Mouse (Mus musculus) ES-E14 (cell line): ENCODE data around the gene Gtf2ird2. TPM values are rescaled to one million over a fixed set of nuclear protein-coding genes. Genes with fewer than 3 reads are reported as not detected.

Experiments
- DNase-seq: peaks from one replicate; pipeline ENCODE4 v3.0.0-alpha.2; 2013; ENCODE audit warnings: low read depth, low spot score
- H3K27ac ChIP-seq: 2 replicates; pipeline ENCODE4 v1.5.1; 2012; ENCODE audit warnings: low read depth, mild to moderate bottlenecking, low read length, moderate library complexity, mixed read lengths; ENCODE audit not compliant: poor library complexity, insufficient read depth, severe bottlenecking
- H3K36me3 ChIP-seq: 2 replicates; pipeline ENCODE4 v1.6.1; 2012; ENCODE audit warnings: mild to moderate bottlenecking, low read length, moderate library complexity, mixed read lengths; ENCODE audit not compliant: control insufficient read depth, poor library complexity, insufficient read depth, severe bottlenecking
- H3K4me1 ChIP-seq, 2 experiments: fragments of 150-350 bp in 1 of 2; sonication (generic) in 1 of 2; 2 replicates each; pipeline ENCODE4 v1.6.1; 2012; ENCODE audit warnings: low read length in 2 of 2, mild to moderate bottlenecking in 1 of 2, mixed read lengths in 1 of 2; ENCODE audit not compliant: control insufficient read depth in 2 of 2, insufficient read depth in 2 of 2, poor library complexity in 1 of 2
- H3K4me3 ChIP-seq, 2 experiments: fragments of 150-350 bp in 1 of 2; sonication (generic) in 1 of 2; 2 replicates each; pipeline ENCODE4 v1.5.1; 2012; ENCODE audit warnings: low read length in 2 of 2, low read depth in 1 of 2, mild to moderate bottlenecking in 1 of 2, mixed read lengths in 1 of 2; ENCODE audit not compliant: insufficient read depth in 1 of 2, poor library complexity in 1 of 2, severe bottlenecking in 1 of 2
- H3K9ac ChIP-seq: 2 replicates; pipeline ENCODE4 v1.6.1; 2012; ENCODE audit warnings: low read depth, mild to moderate bottlenecking, low read length, mixed read lengths; ENCODE audit not compliant: poor library complexity, insufficient read depth, severe bottlenecking
- H3K9me3 ChIP-seq: fragments of 150-350 bp; sonication (generic); 2 replicates; pipeline ENCODE4 v1.6.1; 2012; ENCODE audit warnings: low read depth, mild to moderate bottlenecking, low read length; ENCODE audit not compliant: control insufficient read depth, insufficient read depth
- CHD2 ChIP-seq: IDR thresholded peaks from 2 replicates; pipeline ENCODE4 v1.6.1; 2014; ENCODE audit warnings: mild to moderate bottlenecking, low read depth, low read length, inconsistent platforms
- HCFC1 ChIP-seq: IDR thresholded peaks from 2 replicates; pipeline ENCODE4 v1.6.1; 2012; ENCODE audit warnings: low read length, inconsistent platforms, borderline replicate concordance; ENCODE audit not compliant: insufficient read depth
- MAFK ChIP-seq: IDR thresholded peaks from 2 replicates; pipeline ENCODE4 v1.6.1; 2014; ENCODE audit warnings: mild to moderate bottlenecking, low read depth, low read length, inconsistent platforms; ENCODE audit not compliant: insufficient read depth
- ZC3H11A ChIP-seq: IDR thresholded peaks from 2 replicates; pipeline ENCODE4 v1.6.1; 2012; ENCODE audit warnings: low read depth, mild to moderate bottlenecking, inconsistent platforms, low read length, borderline replicate concordance
- ZNF384 ChIP-seq: IDR thresholded peaks from 2 replicates; pipeline ENCODE4 v1.6.1; 2012; ENCODE audit warnings: low read depth, low read length, inconsistent platforms
- in situ Hi-C, 2 experiments: fragments of 600-800 bp; cut with MboI; formaldehyde crosslinking; loops; one replicate each; pipeline ENCODE4 v1.15.1; 2025; ENCODE audit warnings: low sequenced_read_pairs in 2 of 2, inconsistent platforms in 1 of 2; ENCODE audit not compliant: unreplicated experiment in 2 of 2
- total RNA-seq: library from RNA; depleted of rRNA; stranded (reverse); fragments of 300-350 nt; gene quantifications from 2 replicates; pipeline ENCODE4 v1.2.3, GENCODE M21; 2012

Gene Gtf2ird2
- total RNA-seq, 1 experiment = 2.3 TPM

- H3K4me1 ChIP-seq = no peaks in the 10 kb centered on the region
- TF ChIP-seq HCFC1 (no peak), ZC3H11A (no peak), ZNF384 (no peak), CHD2 (no peak), MAFK (no peak)
- DNase-seq = no peak
- H3K9me3 ChIP-seq = no peaks in the 10 kb centered on the region
- no peak overlapping the region for H3K27ac ChIP-seq
- no peak overlapping the region for H3K4me3 ChIP-seq
- no peaks in the 10 kb centered on the region for H3K36me3 ChIP-seq
- in situ Hi-C loops = no loop called here
- no peak overlapping the region for H3K9ac ChIP-seq
Measured at GRCm38 (mm10) chr5:134214021-134214806, 30.4 kb downstream of the Gtf2ird2 start.

DNA sequence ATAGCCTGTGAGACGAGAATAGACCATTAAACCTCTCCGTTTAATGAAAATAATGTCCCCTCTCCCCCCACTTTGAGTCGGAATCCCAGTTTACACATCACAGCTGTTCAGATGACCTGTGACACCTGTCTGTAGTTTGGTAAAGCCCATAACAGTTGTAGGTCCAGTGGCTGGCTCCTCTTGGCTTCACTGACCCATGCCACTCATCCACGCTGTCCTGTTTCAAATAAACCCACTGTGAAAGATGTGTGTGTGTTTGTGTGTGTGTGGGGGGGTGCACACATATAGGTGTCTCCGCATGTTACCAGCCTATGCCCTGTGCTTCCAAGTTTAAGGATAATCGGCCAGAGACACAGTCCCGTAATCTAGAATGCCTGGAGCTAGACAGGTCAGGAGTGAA is 34.1 kb downstream of the Gtf2ird2 start:
- TF ChIP-seq HCFC1 (no peak), ZNF384 (no peak), CHD2 (no peak), ZC3H11A (no peak), MAFK (no peak)
- no peaks in the 10 kb centered on the region for H3K36me3 ChIP-seq
- no peak overlapping the region for H3K9ac ChIP-seq
- no peak for DNase-seq
- H3K27ac ChIP-seq = no peak overlapping the region
- in situ Hi-C loops = no loop called here
- H3K4me3 ChIP-seq = no peak overlapping the region
- H3K9me3 ChIP-seq = no peaks in the 10 kb centered on the region
- H3K4me1 ChIP-seq = peaks cover 0 to 7% of the 10 kb centered on the region in 2 experiments; a peak in 1 of 4 replicates

DNA sequence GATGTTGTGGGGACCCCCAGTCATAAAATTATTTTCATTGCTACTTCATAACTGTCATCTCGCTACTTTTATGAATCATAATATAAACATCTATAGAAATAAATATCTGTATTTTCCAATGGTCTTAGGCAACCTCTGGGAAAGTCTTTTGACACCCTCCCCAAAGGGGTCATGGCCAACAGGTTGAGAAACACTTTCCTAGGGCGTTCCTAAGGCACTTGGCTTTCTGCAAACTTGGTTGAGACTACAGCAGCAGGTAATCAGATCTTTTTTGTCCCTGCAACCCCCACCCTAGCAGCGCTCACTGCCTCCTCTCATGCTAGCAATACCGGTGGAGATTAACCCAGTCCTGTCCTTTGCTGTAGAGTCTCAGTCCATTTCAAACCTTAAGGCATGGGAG is 37.5 kb downstream of the Gtf2ird2 start:
- Histone ChIP-seq H3K27ac (no peak overlapping the region), H3K4me3 (peak overlapping the region; percentile 29 to 54; a peak in 2 of 4 replicates), H3K9ac (no peak overlapping the region), H3K4me1 (peaks cover 0 to 15% of the 10 kb centered on the region in 2 experiments; a peak in 2 of 4 replicates), H3K36me3 (no peaks in the 10 kb centered on the region), H3K9me3 (no peaks in the 10 kb centered on the region)
- TF ChIP-seq MAFK (no peak), CHD2 (no peak), ZC3H11A (no peak), HCFC1 (no peak), ZNF384 (no peak)
- in situ Hi-C loops = no loop called here
- DNase-seq = no peak

DNA sequence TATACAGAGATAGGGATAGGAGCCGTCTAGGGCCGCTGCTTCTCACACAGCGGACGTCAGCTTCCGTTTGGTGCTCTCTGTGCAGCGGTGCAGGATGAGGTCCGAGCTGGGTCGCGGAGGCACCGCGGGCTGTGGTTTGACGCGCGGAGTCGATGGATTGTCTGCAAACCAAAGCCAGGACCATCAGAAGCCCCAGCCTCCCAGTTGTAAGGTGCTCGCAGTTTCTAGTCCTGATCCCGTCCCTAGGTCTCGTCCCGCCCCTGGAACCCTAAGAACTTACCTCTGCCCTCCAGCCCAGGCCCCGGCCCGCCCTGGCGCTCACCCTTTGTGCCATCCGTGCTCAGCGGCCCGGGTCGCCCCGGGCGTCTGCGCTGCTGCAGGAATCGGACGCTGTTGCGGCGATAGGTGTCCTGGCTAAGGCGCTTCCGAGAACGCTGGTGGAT is 37.9 kb downstream of the Gtf2ird2 start:
- no peaks in the 10 kb centered on the region for H3K9me3 ChIP-seq
- DNase-seq = no peak
- no peak for TF ChIP-seq HCFC1
- TF ChIP-seq ZNF384 = no peak
- no peak for TF ChIP-seq ZC3H11A
- no peak for TF ChIP-seq CHD2
- TF ChIP-seq MAFK = no peak
- H3K27ac ChIP-seq = no peak overlapping the region
- H3K4me1 ChIP-seq = peaks cover 0 to 15% of the 10 kb centered on the region in 2 experiments; a peak in 2 of 4 replicates
- peak overlapping the region; percentile 29 to 54; a peak in 3 of 4 replicates for H3K4me3 ChIP-seq
- H3K9ac ChIP-seq = peak overlapping the region; percentile 38; the same call in 1 of the 2 replicates
- H3K36me3 ChIP-seq = no peaks in the 10 kb centered on the region
- in situ Hi-C loops = no loop called here
